Mouse (Mus musculus) gonadal fat pad, adult 2 months (tissue): ENCODE data around the gene Ryr1. TPM values are rescaled to one million over a fixed set of nuclear protein-coding genes. Genes with fewer than 3 reads are reported as not detected.

Experiments used
- DNase-seq: peaks from one replicate; pipeline ENCODE4 v3.0.0-alpha.2; 2012; ENCODE audit warnings: low read depth
- polyA plus RNA-seq: library from polyadenylated mRNA; depleted of rRNA; stranded (reverse); fragments of >200 nt; gene quantifications from 2 replicates; pipeline ENCODE4 v1.2.3, GENCODE M21; 2012; rRNA removed

The Ryr1 gene
- polyA plus RNA-seq, 1 experiment: 0.32 TPM

- no peak for DNase-seq
Measured at GRCm38 (mm10) chr7:28961927-28962670, 162.9 kb downstream of the Ryr1 start, which contains the start of gene Actn4. Gene Actn4 (minus strand): TSS chr7:28962340.

GRCm38 (mm10) chr7:28961584-28961926 lies 163.4 kb downstream of the Ryr1 start:
- no peak for DNase-seq

- no peak for DNase-seq
Measured at GRCm38 (mm10) chr7:28960354-28961046, 164.5 kb downstream of the Ryr1 start.

GRCm38 (mm10) chr7:28959505-28960045 lies 165.4 kb downstream of the Ryr1 start:
- DNase-seq: no peak

GRCm38 (mm10) chr7:28958770-28959169 lies 166.2 kb downstream of the Ryr1 start:
- DNase-seq: no peak

GRCm38 (mm10) chr7:28957997-28958725 lies 166.8 kb downstream of the Ryr1 start:
- no peak for DNase-seq

GRCm38 (mm10) chr7:28957286-28957685 lies 167.7 kb downstream of the Ryr1 start:
- DNase-seq: no peak

GRCm38 (mm10) chr7:28956270-28956669 lies 168.7 kb downstream of the Ryr1 start:
- no peak for DNase-seq

- DNase-seq: no peak
Measured at GRCm38 (mm10) chr7:28955295-28955897, 169.6 kb downstream of the Ryr1 start.

GRCm38 (mm10) chr7:28954773-28955172 lies 170.2 kb downstream of the Ryr1 start:
- DNase-seq: no peak

- no peak for DNase-seq
Measured at GRCm38 (mm10) chr7:28953476-28954376, 171.3 kb downstream of the Ryr1 start.

Other genes starting within 250 kb of the Ryr1 start
- gene Capn12, start 243.8 kb downstream of the Ryr1 start, polyA plus RNA-seq: 0.28 and 0.42 TPM in 2 replicates
- 311 and 323 TPM in 2 replicates for gene Actn4, start 162.8 kb downstream of the Ryr1 start, polyA plus RNA-seq
- 309 and 336 TPM in 2 replicates for gene Eif3k, start 143.3 kb downstream of the Ryr1 start, polyA plus RNA-seq
- gene Map4k1, start 143.1 kb downstream of the Ryr1 start, polyA plus RNA-seq: 6.2 and 6.6 TPM in 2 replicates
- gene Rasgrp4, start 9.7 kb upstream of the Ryr1 start, polyA plus RNA-seq: 4.7 and 7.6 TPM in 2 replicates
- gene Fam98c, start 31.1 kb upstream of the Ryr1 start, polyA plus RNA-seq: 27.6 and 28.2 TPM in 2 replicates
- 1.8 and 2.3 TPM in 2 replicates for gene Ggn, start 45.0 kb upstream of the Ryr1 start, polyA plus RNA-seq
- gene Spred3, start 45.2 kb upstream of the Ryr1 start, polyA plus RNA-seq: 3.6 and 4.1 TPM in 2 replicates
- gene Psmd8, start 55.5 kb upstream of the Ryr1 start, polyA plus RNA-seq: 200 and 214 TPM in 2 replicates
- 5.9 and 7.1 TPM in 2 replicates for gene Catsperg1, start 88.9 kb upstream of the Ryr1 start, polyA plus RNA-seq
- gene Kcnk6, start 107.3 kb upstream of the Ryr1 start, polyA plus RNA-seq: 7.4 and 8.2 TPM in 2 replicates
- 156 and 161 TPM in 2 replicates for gene Yif1b, start 113.2 kb upstream of the Ryr1 start, polyA plus RNA-seq
- gene 2200002D01Rik, start 123.3 kb upstream of the Ryr1 start, polyA plus RNA-seq: 1.8 and 2.1 TPM in 2 replicates
- 453 and 777 TPM in 2 replicates for gene Spint2, start 156.7 kb upstream of the Ryr1 start, polyA plus RNA-seq
- gene Ppp1r14a, start 164.1 kb upstream of the Ryr1 start, polyA plus RNA-seq: 21.3 and 30.8 TPM in 2 replicates
- gene Dpf1, start 178.8 kb upstream of the Ryr1 start, polyA plus RNA-seq: 2.2 and 2.8 TPM in 2 replicates